Mouse (Mus musculus): Measurements from ENCODE around the gene Stk39. TPM values are rescaled to one million over a fixed set of nuclear protein-coding genes. Genes with fewer than 3 reads are reported as not detected.

Gene Stk39
- polyA plus RNA-seq, 1 experiment from 2014 or later, result 1.3 TPM

- no peaks in the 10 kb centered on the region for H3K27me3 ChIP-seq (ENCODE audit: control insufficient read depth, insufficient read depth, low read depth, low read length)
- H3K4me2 ChIP-seq (ENCODE audit: low read depth, low read length), result no peak overlapping the region
- H3K9me3 ChIP-seq (replicated peaks; ENCODE audit: control insufficient read depth, low read length), result no peaks in the 10 kb centered on the region
- no peak for ATAC-seq (ENCODE audit: low read depth)
- no peak overlapping the region for H3K9ac ChIP-seq (ENCODE audit: low read depth, low read length)
- 60% methylated on average over 5 of the region's 5 CpGs for WGBS (ENCODE audit: insufficient replicate concordance)
- no peak overlapping the region for H3K4me3 ChIP-seq (ENCODE audit: low read depth, low read length)
- no peaks in the 10 kb centered on the region for H3K4me1 ChIP-seq (ENCODE audit: control insufficient read depth, low read depth, low read length)
- no peak overlapping the region for H3K27ac ChIP-seq (ENCODE audit: low read length)
- no peaks in the 10 kb centered on the region for H3K36me3 ChIP-seq (ENCODE audit: control insufficient read depth, insufficient read depth)
Measured at GRCm38 (mm10) chr2:68442113-68442717, 29.9 kb downstream of the Stk39 start.

DNA sequence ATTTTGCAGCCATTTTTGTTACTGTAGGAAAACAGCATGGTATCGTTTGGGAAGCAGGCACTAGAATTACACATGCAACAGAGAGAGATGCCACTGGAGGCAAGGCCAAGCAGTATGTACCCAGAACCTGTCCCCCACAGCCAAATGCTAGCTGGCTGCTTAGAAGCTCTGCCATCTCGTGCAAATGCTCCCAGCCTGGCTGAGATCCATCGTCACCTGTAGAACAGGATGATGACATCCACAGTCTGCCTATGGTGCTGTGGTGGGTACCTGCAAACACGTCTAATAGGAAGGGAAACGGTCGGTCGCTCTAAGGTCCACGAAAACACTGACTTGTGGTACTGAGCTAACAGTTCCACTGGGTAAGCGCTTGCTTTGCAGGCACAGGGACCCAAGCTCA is 32.5 kb downstream of the Stk39 start:
- no peak overlapping the region for H3K4me2 ChIP-seq (ENCODE audit: low read depth, low read length)
- no peaks in the 10 kb centered on the region for H3K4me1 ChIP-seq (ENCODE audit: control insufficient read depth, low read depth, low read length)
- no peak overlapping the region for H3K4me3 ChIP-seq (ENCODE audit: low read depth, low read length)
- H3K36me3 ChIP-seq (ENCODE audit: control insufficient read depth, insufficient read depth), result no peaks in the 10 kb centered on the region
- H3K27ac ChIP-seq (ENCODE audit: low read length), result no peak overlapping the region
- no peak for ATAC-seq (ENCODE audit: low read depth)
- H3K9ac ChIP-seq (ENCODE audit: low read depth, low read length), result no peak overlapping the region
- WGBS (ENCODE audit: insufficient replicate concordance), result 66% methylated on average over 9 of the region's 9 CpGs
- peaks cover 5% of the 10 kb centered on the region; the same call in 1 of the 2 replicates for H3K27me3 ChIP-seq (ENCODE audit: control insufficient read depth, insufficient read depth, low read depth, low read length)
- no peaks in the 10 kb centered on the region for H3K9me3 ChIP-seq (replicated peaks; ENCODE audit: control insufficient read depth, low read length)

DNA sequence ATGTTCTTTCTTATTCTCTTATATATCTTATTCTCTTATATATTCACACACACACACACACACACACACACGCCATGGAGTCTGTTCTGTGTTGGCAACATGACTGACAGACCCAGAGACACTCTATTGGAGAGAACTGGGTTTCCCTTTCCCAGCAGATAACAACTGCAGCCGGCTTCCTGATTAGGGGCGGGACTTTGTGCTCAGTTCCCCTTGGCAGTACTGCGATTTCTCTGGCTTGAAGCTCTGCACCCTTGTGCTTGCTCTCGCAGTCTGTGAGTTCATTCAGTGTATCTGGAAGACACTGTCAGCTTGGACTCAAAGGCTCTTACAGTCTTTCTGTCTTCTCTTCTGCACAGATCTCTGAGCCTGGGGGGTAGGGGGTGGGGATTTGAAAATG is 34.1 kb downstream of the Stk39 start:
- H3K9ac ChIP-seq (ENCODE audit: low read depth, low read length), result no peak overlapping the region
- no peaks in the 10 kb centered on the region for H3K9me3 ChIP-seq (replicated peaks; ENCODE audit: control insufficient read depth, low read length)
- H3K27me3 ChIP-seq (ENCODE audit: control insufficient read depth, insufficient read depth, low read depth, low read length), result peaks cover 5% of the 10 kb centered on the region; the same call in 1 of the 2 replicates
- WGBS (ENCODE audit: insufficient replicate concordance), result 19% methylated on average over 5 of the region's 5 CpGs
- no peak overlapping the region for H3K4me2 ChIP-seq (ENCODE audit: low read depth, low read length)
- ATAC-seq (ENCODE audit: low read depth), result no peak
- H3K36me3 ChIP-seq (ENCODE audit: control insufficient read depth, insufficient read depth), result no peaks in the 10 kb centered on the region
- H3K4me3 ChIP-seq (ENCODE audit: low read depth, low read length), result no peak overlapping the region
- no peaks in the 10 kb centered on the region for H3K4me1 ChIP-seq (ENCODE audit: control insufficient read depth, low read depth, low read length)
- H3K27ac ChIP-seq (ENCODE audit: low read length), result no peak overlapping the region

- Histone ChIP-seq H3K9ac (ENCODE audit: low read depth, low read length) (no peak overlapping the region), H3K36me3 (ENCODE audit: control insufficient read depth, insufficient read depth) (no peaks in the 10 kb centered on the region), H3K4me1 (ENCODE audit: control insufficient read depth, low read depth, low read length) (no peaks in the 10 kb centered on the region), H3K27ac (ENCODE audit: low read length) (no peak overlapping the region), H3K9me3 (replicated peaks; ENCODE audit: control insufficient read depth, low read length) (no peaks in the 10 kb centered on the region), H3K4me2 (ENCODE audit: low read depth, low read length) (no peak overlapping the region), H3K27me3 (ENCODE audit: control insufficient read depth, insufficient read depth, low read depth, low read length) (peaks cover 5% of the 10 kb centered on the region; the same call in 1 of the 2 replicates), H3K4me3 (ENCODE audit: low read depth, low read length) (no peak overlapping the region)
- 76% methylated on average over 7 of the region's 7 CpGs for WGBS (ENCODE audit: insufficient replicate concordance)
- no peak for ATAC-seq (ENCODE audit: low read depth)
Measured at GRCm38 (mm10) chr2:68437216-68437615, 34.9 kb downstream of the Stk39 start.

DNA sequence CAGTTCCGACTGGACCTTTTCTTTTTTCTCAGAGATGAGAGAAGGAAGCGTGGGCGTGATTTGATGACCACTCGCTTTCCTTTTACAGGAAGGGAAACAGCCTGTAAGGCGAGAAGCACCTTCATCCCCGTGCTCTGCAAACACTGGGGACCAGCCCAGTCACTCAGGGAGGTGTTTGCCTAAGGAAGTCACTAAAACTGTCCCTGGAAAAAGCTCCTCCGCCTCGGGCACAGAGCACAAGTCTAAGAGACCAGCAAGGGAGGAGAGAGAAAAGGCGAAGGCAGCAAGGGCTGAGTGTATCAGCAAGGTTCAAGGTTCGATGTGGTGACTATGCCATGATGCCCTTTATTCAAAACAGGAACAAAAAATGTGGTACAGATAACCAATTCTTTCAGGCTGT is 35.8 kb downstream of the Stk39 start:
- Histone ChIP-seq H3K4me2 (ENCODE audit: low read depth, low read length) (no peak overlapping the region), H3K4me3 (ENCODE audit: low read depth, low read length) (no peak overlapping the region), H3K36me3 (ENCODE audit: control insufficient read depth, insufficient read depth) (no peaks in the 10 kb centered on the region), H3K9me3 (replicated peaks; ENCODE audit: control insufficient read depth, low read length) (no peaks in the 10 kb centered on the region), H3K4me1 (ENCODE audit: control insufficient read depth, low read depth, low read length) (no peaks in the 10 kb centered on the region), H3K27ac (ENCODE audit: low read length) (no peak overlapping the region), H3K27me3 (ENCODE audit: control insufficient read depth, insufficient read depth, low read depth, low read length) (peaks cover 5% of the 10 kb centered on the region; the same call in 1 of the 2 replicates), H3K9ac (ENCODE audit: low read depth, low read length) (no peak overlapping the region)
- 5% methylated on average over 10 of the region's 10 CpGs for WGBS (ENCODE audit: insufficient replicate concordance)
- ATAC-seq (ENCODE audit: low read depth), result no peak

- Histone ChIP-seq H3K4me3 (ENCODE audit: low read depth, low read length) (no peak overlapping the region), H3K36me3 (ENCODE audit: control insufficient read depth, insufficient read depth) (no peaks in the 10 kb centered on the region), H3K9me3 (replicated peaks; ENCODE audit: control insufficient read depth, low read length) (no peaks in the 10 kb centered on the region), H3K9ac (ENCODE audit: low read depth, low read length) (no peak overlapping the region), H3K27me3 (ENCODE audit: control insufficient read depth, insufficient read depth, low read depth, low read length) (peaks cover 5% of the 10 kb centered on the region; the same call in 1 of the 2 replicates), H3K4me1 (ENCODE audit: control insufficient read depth, low read depth, low read length) (no peaks in the 10 kb centered on the region), H3K27ac (ENCODE audit: low read length) (no peak overlapping the region), H3K4me2 (ENCODE audit: low read depth, low read length) (no peak overlapping the region)
- WGBS (ENCODE audit: insufficient replicate concordance), result 21% methylated on average over 15 of the region's 15 CpGs
- ATAC-seq (ENCODE audit: low read depth), result no peak
Measured at GRCm38 (mm10) chr2:68435494-68436255, 36.4 kb downstream of the Stk39 start.

GRCm38 (mm10) chr2:68434997-68435396 is 37.1 kb downstream of the Stk39 start:
- no peak overlapping the region for H3K4me3 ChIP-seq (ENCODE audit: low read depth, low read length)
- no peak overlapping the region for H3K27ac ChIP-seq (ENCODE audit: low read length)
- H3K9ac ChIP-seq (ENCODE audit: low read depth, low read length), result no peak overlapping the region
- H3K9me3 ChIP-seq (replicated peaks; ENCODE audit: control insufficient read depth, low read length), result no peaks in the 10 kb centered on the region
- no peaks in the 10 kb centered on the region for H3K4me1 ChIP-seq (ENCODE audit: control insufficient read depth, low read depth, low read length)
- 36% methylated on average over 4 of the region's 4 CpGs for WGBS (ENCODE audit: insufficient replicate concordance)
- no peak overlapping the region for H3K4me2 ChIP-seq (ENCODE audit: low read depth, low read length)
- peaks cover 5% of the 10 kb centered on the region; the same call in 1 of the 2 replicates for H3K27me3 ChIP-seq (ENCODE audit: control insufficient read depth, insufficient read depth, low read depth, low read length)
- no peaks in the 10 kb centered on the region for H3K36me3 ChIP-seq (ENCODE audit: control insufficient read depth, insufficient read depth)
- ATAC-seq (ENCODE audit: low read depth), result no peak

- Histone ChIP-seq H3K4me2 (ENCODE audit: low read depth, low read length) (no peak overlapping the region), H3K27me3 (ENCODE audit: control insufficient read depth, insufficient read depth, low read depth, low read length) (peaks cover 5% of the 10 kb centered on the region; the same call in 1 of the 2 replicates), H3K4me3 (ENCODE audit: low read depth, low read length) (no peak overlapping the region), H3K4me1 (ENCODE audit: control insufficient read depth, low read depth, low read length) (no peaks in the 10 kb centered on the region), H3K9ac (ENCODE audit: low read depth, low read length) (no peak overlapping the region), H3K27ac (ENCODE audit: low read length) (no peak overlapping the region), H3K36me3 (ENCODE audit: control insufficient read depth, insufficient read depth) (no peaks in the 10 kb centered on the region), H3K9me3 (replicated peaks; ENCODE audit: control insufficient read depth, low read length) (no peaks in the 10 kb centered on the region)
- 40% methylated on average over 5 of the region's 5 CpGs for WGBS (ENCODE audit: insufficient replicate concordance)
- ATAC-seq (ENCODE audit: low read depth), result no peak
Measured at GRCm38 (mm10) chr2:68434576-68434975, 37.5 kb downstream of the Stk39 start.

DNA sequence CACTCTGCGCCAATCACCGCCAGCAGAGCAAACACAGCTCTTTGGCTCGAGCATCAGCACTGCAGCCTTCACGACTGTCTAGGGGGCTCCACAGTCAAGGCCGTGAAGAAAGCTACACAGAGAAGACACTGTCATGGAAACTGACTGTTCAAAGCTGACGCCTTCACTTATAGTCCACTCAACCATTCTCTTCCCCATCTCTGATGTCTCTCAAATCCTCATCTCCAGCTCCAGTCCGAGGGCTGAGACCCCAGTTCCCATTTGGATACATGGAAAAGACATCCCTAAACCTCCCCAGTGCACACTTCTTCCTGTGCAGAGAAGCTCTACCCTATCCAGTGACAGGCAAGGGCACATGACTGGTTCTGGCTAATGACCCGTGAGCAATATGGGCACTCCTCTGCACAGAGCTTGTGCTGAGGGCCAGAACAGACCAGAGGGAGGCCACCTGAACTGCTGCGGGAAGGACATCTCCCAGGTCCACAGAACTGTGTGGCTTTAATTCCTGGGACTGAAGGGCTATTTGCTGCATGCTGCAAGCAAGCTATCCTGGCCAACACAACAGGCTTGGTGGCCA is 38.2 kb downstream of the Stk39 start:
- Histone ChIP-seq H3K9ac (ENCODE audit: low read depth, low read length) (no peak overlapping the region), H3K4me3 (ENCODE audit: low read depth, low read length) (no peak overlapping the region), H3K9me3 (replicated peaks; ENCODE audit: control insufficient read depth, low read length) (no peaks in the 10 kb centered on the region), H3K4me2 (ENCODE audit: low read depth, low read length) (no peak overlapping the region), H3K4me1 (ENCODE audit: control insufficient read depth, low read depth, low read length) (no peaks in the 10 kb centered on the region), H3K27me3 (ENCODE audit: control insufficient read depth, insufficient read depth, low read depth, low read length) (peaks cover 5% of the 10 kb centered on the region; the same call in 1 of the 2 replicates), H3K27ac (ENCODE audit: low read length) (no peak overlapping the region), H3K36me3 (ENCODE audit: control insufficient read depth, insufficient read depth) (no peaks in the 10 kb centered on the region)
- no peak for ATAC-seq (ENCODE audit: low read depth)
- 65% methylated on average over 9 of the region's 9 CpGs for WGBS (ENCODE audit: insufficient replicate concordance)
